Mouse (Mus musculus) layer of hippocampus, adult 8-10 months (tissue): ENCODE results near the gene Otud7a. TPM values are rescaled to one million over a fixed set of nuclear protein-coding genes. Genes with fewer than 3 reads are reported as not detected.

ENCODE experiments used
- DNase-seq, 2 experiments: peaks; one replicate each; pipeline ENCODE4 v3.0.0; 2022; ENCODE audit warnings: low spot score in 2 of 2
- total RNA-seq, 4 experiments: library from RNA; stranded (reverse); gene quantifications; 2 replicates each; pipeline ENCODE4 v1.2.4; 2022

Otud7a gene
- total RNA-seq: 10 to 100 TPM; 62.6 to 68.2 (median 63.6) TPM

GRCm38 (mm10) chr7:63444484-63445345 lies at the start of gene Otud7a:
Otud7a (plus strand) TSS chr7:63444751.
- peak; percentile 77 to 90 for DNase-seq

- DNase-seq: no peak
Measured at GRCm38 (mm10) chr7:63405988-63406387, 38.6 kb upstream of the Otud7a start.

DNA sequence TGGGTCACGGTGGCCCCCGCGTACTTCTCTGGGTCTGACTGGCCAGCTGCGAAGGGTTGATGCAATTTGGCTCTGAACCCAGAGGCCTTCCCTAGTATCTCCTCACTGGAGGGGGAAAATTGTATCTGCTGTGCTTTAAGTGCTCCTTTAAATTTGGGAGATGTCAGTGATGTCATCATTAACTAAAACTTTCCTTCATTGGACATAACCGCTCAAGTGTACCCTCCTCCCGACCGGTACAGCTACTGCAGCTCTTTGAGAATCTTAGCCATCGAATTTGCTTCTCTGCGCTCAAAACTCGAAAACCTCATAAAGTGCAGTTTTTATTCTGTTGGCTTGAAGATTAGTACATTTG lies 772 bp downstream of the Otud7a start:
- DNase-seq: peak in 1 of 2 experiments; percentile 42

GRCm38 (mm10) chr7:63446951-63447350 lies 2.4 kb downstream of the Otud7a start:
- DNase-seq: no peak

- DNase-seq: no peak
Measured at GRCm38 (mm10) chr7:63455228-63455627, 10.7 kb downstream of the Otud7a start.

DNA sequence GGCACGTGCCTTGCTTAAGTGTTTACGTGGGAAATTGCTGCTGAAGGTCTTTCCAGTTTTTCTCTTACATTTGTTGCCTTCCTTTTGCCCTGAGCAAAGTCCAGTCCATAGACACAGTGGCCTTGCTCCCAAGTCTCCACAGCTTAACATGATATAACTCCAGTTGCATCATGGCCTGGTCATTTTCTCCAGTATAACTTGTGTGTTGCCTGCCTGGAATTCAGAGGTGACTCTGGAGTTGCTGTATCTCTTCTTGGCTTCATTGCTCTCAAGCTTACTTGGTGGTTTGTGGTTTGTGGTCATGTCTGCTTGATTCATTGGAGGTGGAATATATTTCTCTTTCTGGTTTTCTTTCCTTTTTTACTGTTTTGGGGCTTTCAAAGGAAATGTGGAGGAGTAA lies 17.7 kb downstream of the Otud7a start:
- DNase-seq: no peak

DNA sequence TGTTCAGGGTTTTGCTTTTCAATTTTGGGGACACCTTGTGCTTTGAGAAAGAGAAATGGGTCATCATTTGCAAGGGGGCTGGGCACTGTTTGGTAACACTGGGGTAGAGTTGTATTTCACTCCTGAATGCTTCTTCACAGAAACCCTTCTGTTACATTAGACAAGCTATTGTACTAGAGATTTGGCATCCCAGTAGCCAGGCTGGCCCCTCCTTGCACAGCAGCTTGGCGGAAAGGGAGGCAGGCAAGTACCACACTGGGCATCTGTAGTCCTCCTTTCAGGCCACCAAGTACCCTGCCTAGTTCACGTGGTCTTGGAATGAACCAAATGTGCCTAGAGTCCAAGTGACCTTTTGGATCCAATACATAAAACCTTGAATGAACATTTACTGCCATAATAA lies 18.1 kb downstream of the Otud7a start:
- peak; percentile 51 to 70 for DNase-seq

GRCm38 (mm10) chr7:63466729-63467128 lies 22.2 kb downstream of the Otud7a start:
- DNase-seq: no peak

DNA sequence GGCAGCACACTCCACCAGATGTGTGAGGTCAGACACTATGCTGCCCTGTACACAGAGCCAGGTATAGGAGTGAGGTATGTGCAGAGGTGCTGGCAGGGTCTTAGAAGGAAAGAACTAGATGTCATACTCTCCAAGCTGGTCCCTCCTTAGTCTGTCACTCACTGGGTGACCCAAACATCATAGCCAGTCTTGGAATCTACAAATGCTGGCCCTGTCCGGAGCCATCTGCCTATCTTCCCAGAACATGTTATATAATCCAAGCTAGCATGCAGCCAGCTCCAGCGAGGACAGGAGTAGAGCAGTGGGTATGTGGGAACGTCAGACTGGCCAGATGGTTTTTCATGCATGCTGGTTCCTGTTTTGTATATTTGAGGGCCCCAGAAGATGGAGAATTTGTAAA lies 23.7 kb downstream of the Otud7a start:
- peak; percentile 20 to 40 for DNase-seq

DNA sequence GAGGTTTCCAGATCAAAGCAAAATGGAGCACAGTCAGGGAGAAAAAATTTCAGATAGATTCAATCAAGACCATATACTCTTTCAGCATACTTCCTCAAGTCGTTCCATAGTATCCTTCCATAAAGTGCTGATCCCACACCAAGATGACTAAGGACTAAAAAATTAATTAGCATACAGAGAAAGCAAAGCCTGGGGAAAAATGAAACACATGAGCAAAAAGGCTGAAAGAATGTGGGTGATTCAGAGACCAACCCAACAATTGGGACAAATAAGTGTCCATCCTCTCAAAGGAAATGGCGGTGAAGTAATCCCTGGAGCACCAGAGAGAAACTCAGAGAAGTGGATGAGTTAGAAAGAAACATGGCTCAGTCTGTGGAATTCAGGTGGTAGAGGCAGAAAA lies 38.5 kb downstream of the Otud7a start:
- no peak for DNase-seq

DNA sequence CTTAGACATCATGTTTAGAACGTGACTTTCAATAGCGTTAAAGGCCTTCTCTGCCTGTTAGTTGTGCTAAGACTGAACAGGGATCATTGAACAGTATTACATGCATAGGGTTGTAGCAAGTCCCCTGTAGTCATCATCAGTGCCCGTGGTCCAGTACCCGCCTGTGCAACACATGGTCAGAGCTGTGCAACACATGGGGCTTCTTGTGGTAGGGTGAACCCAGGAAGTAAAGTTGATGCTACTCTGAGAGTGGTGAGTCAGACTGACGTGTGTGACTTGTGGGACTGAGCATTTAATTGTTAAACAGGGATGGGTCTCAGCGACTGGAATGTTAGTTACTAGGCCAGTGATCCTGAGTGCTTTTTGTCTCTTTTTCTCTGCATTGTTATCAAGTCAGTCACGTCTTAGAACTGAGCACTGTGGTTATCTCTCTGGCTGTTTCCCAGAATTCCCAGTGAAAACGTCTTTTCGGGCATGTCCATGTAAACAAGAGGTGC lies 52.5 kb downstream of the Otud7a start:
- no peak for DNase-seq

DNA sequence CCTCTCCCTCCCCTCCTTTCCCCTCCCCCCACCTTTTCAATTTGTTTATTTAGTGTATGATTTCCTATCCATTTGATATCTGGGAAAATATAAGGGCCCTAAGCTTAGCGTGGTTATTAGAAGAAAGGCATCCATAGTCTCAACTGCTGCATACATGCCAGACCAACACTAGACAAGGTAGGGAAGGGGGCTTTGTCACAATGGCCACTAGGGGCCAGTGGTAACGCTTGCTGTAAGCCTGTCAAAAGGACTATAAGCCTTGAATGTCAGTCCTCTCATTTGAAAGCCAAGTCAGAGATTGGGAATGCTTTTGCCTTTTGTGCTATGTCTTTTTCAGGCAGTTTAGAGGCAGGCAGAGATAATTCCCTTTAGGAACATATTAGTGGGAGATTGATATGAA lies 59.7 kb downstream of the Otud7a start:
- no peak for DNase-seq

DNA sequence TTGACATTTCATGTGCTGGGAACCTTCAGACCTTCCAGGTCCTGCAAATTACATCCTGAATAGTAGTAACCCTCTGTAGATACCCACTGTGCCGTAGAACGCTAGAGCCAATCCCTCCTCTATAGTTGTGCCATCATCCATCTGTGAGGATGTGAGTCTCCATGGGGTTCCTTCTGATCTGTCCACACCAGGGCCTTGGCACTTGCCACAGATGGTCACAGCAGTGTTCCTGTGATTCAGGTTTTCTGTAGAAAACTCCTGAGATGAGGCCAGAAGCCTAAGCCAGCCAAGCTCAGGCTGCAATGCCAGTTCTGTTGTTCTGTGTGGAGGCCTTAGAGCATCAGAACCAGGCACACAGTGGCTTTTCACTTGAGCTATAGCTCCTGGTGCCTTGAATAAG lies 63.5 kb downstream of the Otud7a start:
- DNase-seq: no peak

GRCm38 (mm10) chr7:63509825-63510224 lies 65.3 kb downstream of the Otud7a start:
- DNase-seq: no peak

DNA sequence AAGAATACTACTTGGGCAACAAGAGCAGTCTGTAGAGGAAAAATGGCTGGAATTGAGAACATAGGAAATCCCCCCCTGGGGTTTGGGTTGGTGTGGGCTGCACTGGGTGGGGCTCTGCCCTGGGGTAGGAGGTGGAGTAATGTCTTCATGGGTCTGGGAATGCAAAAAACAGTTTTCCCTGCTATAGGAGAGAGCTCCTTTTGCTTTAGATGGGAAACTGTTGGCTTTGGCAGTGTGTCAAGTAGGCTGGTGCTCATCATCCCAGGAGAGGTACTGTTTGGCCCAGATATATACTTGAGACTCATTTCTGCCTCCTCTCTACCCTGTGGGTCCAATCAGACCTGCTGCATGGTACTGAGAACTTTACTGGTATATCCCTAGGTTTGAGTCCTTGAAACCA lies 66.9 kb downstream of the Otud7a start:
- no peak for DNase-seq

- no peak for DNase-seq
Measured at GRCm38 (mm10) chr7:63512561-63512960, 68.0 kb downstream of the Otud7a start.

- no peak for DNase-seq
Measured at GRCm38 (mm10) chr7:63516141-63516895, 71.8 kb downstream of the Otud7a start.

DNA sequence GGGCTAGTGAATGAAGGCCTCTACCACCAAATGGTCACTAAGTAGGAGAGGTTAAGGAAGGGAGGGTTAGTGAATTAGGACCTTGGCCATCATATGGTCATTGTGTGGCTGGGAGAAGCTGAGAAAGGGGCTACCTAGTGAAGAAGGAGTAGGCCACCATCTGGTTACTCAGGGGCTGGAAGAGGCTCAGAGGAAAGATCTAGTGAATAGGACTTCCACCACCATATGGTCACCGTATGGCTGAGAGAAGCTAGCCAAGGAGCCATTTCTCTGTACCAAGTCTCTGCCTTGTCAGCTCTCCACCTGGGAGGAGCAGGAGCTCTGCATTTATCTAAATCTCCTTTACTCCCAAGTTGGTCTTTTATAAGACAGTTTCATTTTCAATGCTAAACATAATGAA lies 75.7 kb downstream of the Otud7a start:
- DNase-seq: peak in 1 of 2 experiments; percentile 39

GRCm38 (mm10) chr7:63522403-63522802 lies 77.9 kb downstream of the Otud7a start:
- DNase-seq: no peak

- no peak for DNase-seq
Measured at GRCm38 (mm10) chr7:63523051-63523450, 78.5 kb downstream of the Otud7a start.

- no peak for DNase-seq
Measured at GRCm38 (mm10) chr7:63540293-63540692, 95.7 kb downstream of the Otud7a start.

- peak in 1 of 2 experiments; percentile 34 for DNase-seq
Measured at GRCm38 (mm10) chr7:63554457-63554856, 109.9 kb downstream of the Otud7a start.
